Mouse (Mus musculus) kidney, postnatal 0 days (tissue): ENCODE measurements around the gene Gm6034. TPM values are rescaled to one million over a fixed set of nuclear protein-coding genes. Genes with fewer than 3 reads are reported as not detected.
A peak's percentile ranks its signal among the peaks of the same experiment; 100 is the strongest.

Experiments used
- ATAC-seq: fragments of 200-750 bp; cut with Nextera tagmentation; replicated peaks from 2 replicates; pipeline ENCODE4 v1.8.0; 2017; ENCODE audit warnings: low read depth, moderate number of reproducible peaks, moderate TSS enrichment, moderate library complexity; ENCODE audit not compliant: low FRiP score
- DNase-seq: peaks from one replicate; pipeline ENCODE4 v3.0.0-alpha.2; 2016; ENCODE audit warnings: low spot score
- H3K27ac ChIP-seq: fragments of 300-500 bp; sonication (generic); 2 replicates; pipeline ENCODE4 v1.5.1; 2014; ENCODE audit warnings: mild to moderate bottlenecking
- H3K27me3 ChIP-seq: fragments of 300-500 bp; sonication (generic); 2 replicates; pipeline ENCODE4 v1.6.1; 2014; ENCODE audit warnings: low read length, mixed read lengths; ENCODE audit not compliant: insufficient read depth
- H3K36me3 ChIP-seq: fragments of 300-500 bp; sonication (generic); 2 replicates; pipeline ENCODE4 v1.6.1; 2014; ENCODE audit warnings: low read length, mixed read lengths; ENCODE audit not compliant: insufficient read depth
- H3K4me1 ChIP-seq: fragments of 300-500 bp; sonication (generic); replicated peaks from 2 replicates; pipeline ENCODE4 v1.6.1; 2014; ENCODE audit warnings: antibody characterized with exemption, low read length, mixed read lengths; ENCODE audit not compliant: insufficient read depth
- H3K4me2 ChIP-seq: fragments of 300-500 bp; sonication (generic); 2 replicates; pipeline ENCODE4 v1.6.1; 2014; ENCODE audit warnings: mild to moderate bottlenecking, low read length, moderate library complexity, mixed read lengths
- H3K4me3 ChIP-seq: fragments of 300-500 bp; sonication (generic); replicated peaks from 2 replicates; pipeline ENCODE4 v1.5.1; 2014; ENCODE audit warnings: low read depth, low read length
- H3K9ac ChIP-seq: fragments of 300-500 bp; sonication (generic); 2 replicates; pipeline ENCODE4 v1.6.1; 2014; ENCODE audit warnings: low read depth, low read length
- H3K9me3 ChIP-seq: fragments of 300-500 bp; sonication (generic); replicated peaks from 2 replicates; pipeline ENCODE4 v1.6.1; 2016; ENCODE audit warnings: low read length, inconsistent platforms, mixed read lengths
- CTCF ChIP-seq: IDR thresholded peaks from 2 replicates; pipeline ENCODE4 v1.5.1; 2016; ENCODE audit warnings: antibody characterized with exemption, low read depth, mild to moderate bottlenecking, moderate library complexity
- WGBS: fragments of 180-500 bp; shearing (Covaris S2); extraction: QIAGEN DNeasy Blood & Tissue Kit; methylation state at CpG from one replicate; pipeline ENCODE4 v1.1.7; 2014; 5-methylcytosine and 5-hydroxymethylcytosine counted together
- polyA plus RNA-seq: library from polyadenylated mRNA; unstranded; fragments of >200 nt; fragmentation: Nextera tagmentation; extraction: Ambion mirVana; gene quantifications from 2 replicates; pipeline ENCODE4 v1.2.1, GENCODE M21; 2015

Gm6034 gene
- polyA plus RNA-seq, 1 experiment from 2014 or later = not detected

DNA sequence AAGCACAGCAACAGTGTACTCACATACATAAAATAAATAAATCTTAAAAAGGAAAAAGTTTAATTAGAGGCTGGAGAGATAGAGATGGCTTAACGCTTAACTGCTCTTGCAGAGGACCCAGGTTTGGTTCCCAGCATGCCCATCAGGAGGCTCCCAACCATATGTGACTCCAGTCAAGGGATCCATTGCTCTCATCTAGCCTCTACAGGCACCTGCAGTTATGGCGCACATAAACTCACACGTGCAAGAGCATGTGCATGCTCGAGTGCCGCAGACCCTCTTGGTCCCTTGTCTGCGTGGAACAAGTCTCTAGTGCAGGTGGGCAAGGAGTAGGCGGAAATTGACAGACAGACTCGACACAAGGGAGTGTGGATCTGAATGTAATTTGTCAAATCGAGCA, 20.7 kb upstream of the Gm6034 start:
- Histone ChIP-seq H3K4me2 (no peak overlapping the region), H3K27ac (no peak overlapping the region), H3K36me3 (no peaks in the 10 kb centered on the region), H3K4me3 (no peak overlapping the region), H3K9me3 (no peaks in the 10 kb centered on the region), H3K9ac (no peak overlapping the region), H3K27me3 (no peaks in the 10 kb centered on the region), H3K4me1 (no peaks in the 10 kb centered on the region; the same call in 1 of the 2 replicates)
- WGBS = 91% methylated on average over 9 of the region's 9 CpGs
- ATAC-seq (no peak), DNase-seq (no peak)
- no peak for TF ChIP-seq CTCF

GRCm38 (mm10) chr17:36022922-36023321, 19.8 kb upstream of the Gm6034 start:
- no peaks in the 10 kb centered on the region for H3K9me3 ChIP-seq
- no peaks in the 10 kb centered on the region for H3K36me3 ChIP-seq
- DNase-seq (no peak), ATAC-seq (no peak)
- no peak for TF ChIP-seq CTCF
- H3K4me3 ChIP-seq = no peak overlapping the region
- H3K27me3 ChIP-seq = no peaks in the 10 kb centered on the region
- no peak overlapping the region for H3K4me2 ChIP-seq
- no peaks in the 10 kb centered on the region; the same call in 1 of the 2 replicates for H3K4me1 ChIP-seq
- peak overlapping the region; percentile 58; the same call in 1 of the 2 replicates for H3K27ac ChIP-seq
- WGBS = 95% methylated on average over 6 of the region's 6 CpGs
- no peak overlapping the region for H3K9ac ChIP-seq

DNA sequence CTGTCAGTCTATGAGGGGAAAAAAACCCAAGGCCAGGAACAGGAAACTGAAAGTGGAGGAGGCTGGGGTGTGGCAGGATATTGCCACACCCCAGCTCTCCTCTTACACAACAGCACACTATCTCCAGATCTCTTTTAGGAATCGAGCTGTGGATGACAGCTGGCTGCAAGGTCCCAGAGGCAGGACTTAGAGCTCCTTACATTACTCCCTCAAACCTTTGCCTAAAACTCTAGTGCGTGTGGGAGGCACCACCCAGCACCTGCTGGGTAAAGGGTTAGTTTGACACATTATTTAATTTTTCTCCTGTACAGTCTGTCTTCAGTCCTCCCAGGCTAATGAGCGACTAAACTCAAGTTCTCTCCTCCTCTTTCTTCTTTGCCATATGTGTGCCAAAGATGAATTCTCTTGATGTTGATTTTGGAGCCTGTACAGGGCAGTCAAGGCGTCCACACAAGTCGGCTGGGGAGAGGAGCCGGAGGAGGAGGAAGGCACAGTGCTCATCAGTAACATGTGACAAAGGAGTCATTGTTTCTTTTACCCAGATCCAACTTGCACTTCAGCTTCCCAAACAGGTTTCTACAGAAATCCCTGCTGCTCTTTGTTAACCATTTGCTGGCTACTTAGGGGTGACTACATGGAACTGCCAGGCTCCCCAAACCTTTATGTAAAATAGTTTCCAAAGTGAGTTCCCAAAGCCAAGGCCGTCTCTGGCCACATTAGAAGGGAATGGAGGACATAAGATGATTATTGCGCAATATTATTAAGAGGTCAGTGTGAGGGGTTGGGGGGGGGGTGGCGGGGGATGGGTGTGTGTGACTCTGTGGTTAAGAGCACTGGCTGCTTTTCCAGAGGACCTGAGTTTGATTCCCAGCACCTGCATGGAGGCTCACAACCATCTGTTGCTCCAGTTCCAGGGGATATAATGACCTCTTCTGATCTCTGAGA, 18.8 kb upstream of the Gm6034 start:
- Histone ChIP-seq H3K9me3 (no peaks in the 10 kb centered on the region), H3K27ac (peak overlapping the region; percentile 58), H3K4me1 (no peaks in the 10 kb centered on the region; the same call in 1 of the 2 replicates), H3K9ac (no peak overlapping the region), H3K27me3 (no peaks in the 10 kb centered on the region), H3K4me3 (no peak overlapping the region), H3K4me2 (peak overlapping the region; percentile 4; the same call in 1 of the 2 replicates), H3K36me3 (no peaks in the 10 kb centered on the region)
- WGBS = 37% methylated on average over 9 of the region's 9 CpGs
- peak; percentile 16; the same call in 1 of the 2 replicates for ATAC-seq
- TF ChIP-seq CTCF = no peak
- peak; percentile 66 for DNase-seq

- H3K4me1 ChIP-seq = no peaks in the 10 kb centered on the region; the same call in 1 of the 2 replicates
- H3K27ac ChIP-seq = no peak overlapping the region
- H3K4me2 ChIP-seq = no peak overlapping the region
- no peak overlapping the region for H3K9ac ChIP-seq
- no peak overlapping the region for H3K4me3 ChIP-seq
- no peaks in the 10 kb centered on the region for H3K9me3 ChIP-seq
- DNase-seq (no peak), ATAC-seq (no peak)
- no peaks in the 10 kb centered on the region for H3K27me3 ChIP-seq
- no peaks in the 10 kb centered on the region for H3K36me3 ChIP-seq
- no peak for TF ChIP-seq CTCF
- 86% methylated on average over 5 of the region's 5 CpGs for WGBS
These were observed 17.6 kb upstream of the Gm6034 start for GRCm38 (mm10) chr17:36025197-36025596.

- no peak overlapping the region for H3K4me2 ChIP-seq
- no peak overlapping the region for H3K27ac ChIP-seq
- H3K36me3 ChIP-seq = no peaks in the 10 kb centered on the region
- H3K9me3 ChIP-seq = no peaks in the 10 kb centered on the region
- H3K9ac ChIP-seq = no peak overlapping the region
- no peak for DNase-seq
- H3K4me3 ChIP-seq = no peak overlapping the region
- no peak for TF ChIP-seq CTCF
- no peak for ATAC-seq
- H3K4me1 ChIP-seq = no peaks in the 10 kb centered on the region; the same call in 1 of the 2 replicates
- no peaks in the 10 kb centered on the region for H3K27me3 ChIP-seq
- 60% methylated on average over 4 of the region's 4 CpGs for WGBS
These were observed 16.9 kb upstream of the Gm6034 start for GRCm38 (mm10) chr17:36025901-36026300.

GRCm38 (mm10) chr17:36027663-36028062, 15.1 kb upstream of the Gm6034 start:
- Histone ChIP-seq H3K4me1 (no peaks in the 10 kb centered on the region; the same call in 1 of the 2 replicates), H3K9ac (no peak overlapping the region), H3K4me2 (no peak overlapping the region), H3K36me3 (no peaks in the 10 kb centered on the region), H3K9me3 (no peaks in the 10 kb centered on the region), H3K4me3 (no peak overlapping the region), H3K27ac (no peak overlapping the region), H3K27me3 (no peaks in the 10 kb centered on the region)
- DNase-seq (no peak), ATAC-seq (no peak)
- 86% methylated on average over 4 of the region's 4 CpGs for WGBS
- no peak for TF ChIP-seq CTCF
